Mouse (Mus musculus): ENCODE measurements around the gene Dclk1.

Gene Dclk1

GRCm38 (mm10) chr3:55587972-55588946 is 346.1 kb downstream of the Dclk1 start:
- no peak for DNase-seq (ENCODE audit: low read depth)
